Mouse (Mus musculus) lung, postnatal 0 days (tissue): ENCODE results near the gene Chn2.

Experiments used
- CTCF ChIP-seq: IDR thresholded peaks from 2 replicates; pipeline ENCODE4 v1.5.1; 2016; ENCODE audit warnings: antibody characterized with exemption, mild to moderate bottlenecking
- EP300 ChIP-seq: IDR thresholded peaks from 2 replicates; pipeline ENCODE4 v1.6.1; 2016; ENCODE audit warnings: antibody characterized with exemption, mild to moderate bottlenecking, control low read depth

- TF ChIP-seq CTCF (no peak), EP300 (no peak)
These were observed 209.2 kb downstream of the Chn2 start for GRCm38 (mm10) chr6:54248354-54249252.
